Mouse (Mus musculus) embryo, embryonic 10 days (tissue): ENCODE measurements at regions not wholly inside any gene's neighbourhood (a gene's known extent, or its start where the extent isn't known, plus 50 kb on each side); places are given as distances from the start of the nearest gene placed in this dataset.

Experiments
- DNase-seq: peaks from one replicate; pipeline ENCODE4 v3.0.0-alpha.2; 2015; ENCODE audit warnings: low spot score

GRCm38 (mm10) chr17:52448701-52449100 lies 153.8 kb upstream of the Kcnh8 start:
- DNase-seq = no peak

GRCm38 (mm10) chr17:52459303-52459996 lies 143.1 kb upstream of the Kcnh8 start:
- DNase-seq = no peak

- no peak for DNase-seq
Observed at GRCm38 (mm10) chr17:52459997-52460387, 142.5 kb upstream of the Kcnh8 start.

- DNase-seq = no peak
Observed at GRCm38 (mm10) chr17:52461264-52461663, 141.2 kb upstream of the Kcnh8 start.

- peak; percentile 63 for DNase-seq
Observed at GRCm38 (mm10) chr17:52461709-52462141, 140.8 kb upstream of the Kcnh8 start.

- DNase-seq = no peak
Observed at GRCm38 (mm10) chr17:52462361-52462760, 140.1 kb upstream of the Kcnh8 start.

GRCm38 (mm10) chr17:52468464-52468863 lies 134.0 kb upstream of the Kcnh8 start:
- no peak for DNase-seq

- DNase-seq = peak; percentile 9
Observed at GRCm38 (mm10) chr17:52479327-52480086, 123.0 kb upstream of the Kcnh8 start.

- DNase-seq = peak; percentile 21
Observed at GRCm38 (mm10) chr17:52480087-52480638, 122.3 kb upstream of the Kcnh8 start.

- no peak for DNase-seq
Observed at GRCm38 (mm10) chr17:52506760-52507159, 95.7 kb upstream of the Kcnh8 start.

GRCm38 (mm10) chr17:52530260-52530659 lies 72.2 kb upstream of the Kcnh8 start:
- no peak for DNase-seq
